Mouse (Mus musculus) NIH3T3 (cell line): ENCODE data around the gene Zfp988.
"Not testable (repeated sequence)": the region's sequence is repeated elsewhere in the genome, so short reads cannot be mapped to it uniquely, and the experiment has no call there.

Source experiments
- DNase-seq: peaks from one replicate; pipeline ENCODE4 v3.0.0-alpha.2; 2012; ENCODE audit warnings: low read depth

Gene Zfp988

DNA sequence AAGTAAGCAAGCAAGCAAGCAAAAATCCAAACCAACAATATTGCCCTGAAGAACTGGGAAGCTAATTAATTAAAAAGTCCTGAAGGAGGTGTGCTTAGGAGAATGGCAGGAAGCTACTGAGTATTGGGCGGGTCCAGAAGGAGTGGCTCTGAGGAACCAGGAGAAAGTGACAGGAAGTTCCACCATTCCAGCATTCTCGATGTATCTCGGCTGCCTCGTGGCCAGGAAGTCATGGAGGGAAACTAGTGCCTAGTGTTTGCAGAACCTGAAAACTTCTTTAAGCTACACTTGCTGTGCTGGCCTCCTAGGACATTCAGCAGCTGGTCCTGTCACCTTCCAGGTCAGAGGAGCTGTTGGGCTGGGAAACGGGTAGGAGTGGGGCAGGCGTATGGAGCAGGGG, at the start of gene Zfp988:
TSS of gene Zfp988 (plus strand) at position 239 of the 400 bp plus-strand sequence.
- DNase-seq, result not testable (repeated sequence)

DNA sequence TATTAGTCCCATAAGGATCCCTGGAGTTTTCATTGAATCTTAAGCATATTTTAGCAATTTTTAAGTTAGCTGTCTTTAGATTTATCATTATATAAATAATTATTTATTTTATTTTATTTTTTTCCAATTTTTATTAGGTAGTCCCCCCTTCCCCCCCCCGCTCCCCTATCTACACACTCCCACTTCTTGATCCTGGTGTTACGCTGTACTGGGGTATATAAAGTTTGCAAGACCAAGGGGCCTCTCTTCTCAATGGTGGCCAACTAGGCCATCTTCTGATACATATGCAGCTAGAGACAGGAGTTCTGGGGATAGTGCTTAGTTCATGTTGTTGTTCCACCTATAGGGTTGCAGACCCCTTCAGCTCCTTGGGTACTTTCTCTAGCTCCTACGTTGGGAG, 42.8 kb upstream of the Zfp988 start:
- DNase-seq, result not testable (repeated sequence)

DNA sequence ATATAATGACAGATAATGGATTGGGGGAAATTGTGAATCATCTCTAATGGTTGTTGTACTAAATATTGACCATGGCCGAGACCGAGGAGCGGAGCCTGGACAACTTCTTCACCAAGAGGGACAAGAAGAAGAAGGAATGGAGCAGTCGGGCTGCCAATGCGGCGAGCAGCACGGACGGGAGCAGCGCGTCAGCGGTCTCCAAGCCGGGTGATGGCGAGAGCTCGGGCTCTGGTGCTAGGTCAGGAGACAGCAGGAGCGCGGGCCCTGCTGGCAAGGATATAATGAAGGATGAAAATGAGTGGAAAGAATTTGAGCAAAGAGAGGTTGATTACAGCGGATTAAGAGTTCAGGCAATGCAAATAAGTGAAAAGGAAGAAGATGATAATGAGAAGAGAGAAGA, 38.2 kb upstream of the Zfp988 start:
- not testable (repeated sequence) for DNase-seq

DNA sequence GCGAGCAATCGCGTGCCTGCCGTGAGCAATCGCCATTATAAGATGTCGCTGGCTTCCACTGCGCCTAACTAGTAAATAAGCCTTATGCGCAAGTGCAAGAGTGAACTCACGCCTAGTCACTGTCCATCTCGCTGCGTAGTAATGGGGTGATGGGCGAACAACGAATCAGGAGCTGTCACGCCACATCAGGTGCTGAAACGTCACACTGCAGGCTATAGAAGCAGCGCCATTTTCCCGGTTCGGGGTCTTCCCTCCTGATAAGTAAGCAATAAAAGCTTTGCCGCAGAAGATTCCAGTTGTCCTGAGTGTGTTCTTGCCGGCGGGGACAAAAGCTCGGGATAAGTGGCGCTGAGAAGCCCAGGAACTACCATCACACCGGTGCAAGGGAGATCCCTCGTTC, 36.7 kb upstream of the Zfp988 start:
- DNase-seq, result not testable (repeated sequence)

DNA sequence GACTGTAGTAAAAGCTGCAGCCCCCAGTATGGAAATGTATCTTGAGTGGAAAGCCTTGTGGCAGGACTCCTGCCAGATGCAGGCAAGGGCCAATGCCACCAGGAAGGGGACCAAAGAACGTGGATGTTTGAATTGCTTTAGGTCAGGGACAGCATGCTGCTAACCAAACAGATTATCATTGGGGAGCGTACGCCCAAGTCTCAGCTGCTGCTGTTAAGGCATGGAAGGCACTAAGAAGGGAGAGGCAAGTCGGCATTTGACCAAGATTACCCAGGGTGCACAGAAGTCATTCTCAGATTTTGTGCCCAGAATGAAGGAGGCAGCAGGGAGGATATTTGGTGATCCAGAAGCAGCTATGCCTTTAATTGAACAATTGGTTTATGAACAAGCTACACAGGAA, 35.4 kb upstream of the Zfp988 start:
- DNase-seq, result not testable (repeated sequence)

DNA sequence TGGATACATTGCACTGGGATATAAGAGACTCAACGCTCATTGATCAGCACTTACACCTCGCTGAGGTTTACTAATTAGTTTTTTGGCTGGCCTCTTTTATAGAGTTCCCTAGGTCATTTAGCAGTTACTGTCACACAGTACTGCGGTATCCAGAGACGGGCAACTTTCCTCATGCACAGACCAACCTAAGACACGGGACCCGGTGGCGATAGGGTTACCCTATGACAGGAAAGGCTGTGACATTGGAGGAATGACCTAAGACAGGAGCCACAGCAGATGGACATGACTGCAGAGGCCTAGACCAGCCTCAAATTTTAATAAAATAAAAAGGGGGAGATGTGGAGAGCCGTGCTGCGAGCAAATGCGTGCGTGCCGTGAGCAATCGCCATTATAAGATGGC, 33.9 kb upstream of the Zfp988 start:
- not testable (repeated sequence) for DNase-seq

DNA sequence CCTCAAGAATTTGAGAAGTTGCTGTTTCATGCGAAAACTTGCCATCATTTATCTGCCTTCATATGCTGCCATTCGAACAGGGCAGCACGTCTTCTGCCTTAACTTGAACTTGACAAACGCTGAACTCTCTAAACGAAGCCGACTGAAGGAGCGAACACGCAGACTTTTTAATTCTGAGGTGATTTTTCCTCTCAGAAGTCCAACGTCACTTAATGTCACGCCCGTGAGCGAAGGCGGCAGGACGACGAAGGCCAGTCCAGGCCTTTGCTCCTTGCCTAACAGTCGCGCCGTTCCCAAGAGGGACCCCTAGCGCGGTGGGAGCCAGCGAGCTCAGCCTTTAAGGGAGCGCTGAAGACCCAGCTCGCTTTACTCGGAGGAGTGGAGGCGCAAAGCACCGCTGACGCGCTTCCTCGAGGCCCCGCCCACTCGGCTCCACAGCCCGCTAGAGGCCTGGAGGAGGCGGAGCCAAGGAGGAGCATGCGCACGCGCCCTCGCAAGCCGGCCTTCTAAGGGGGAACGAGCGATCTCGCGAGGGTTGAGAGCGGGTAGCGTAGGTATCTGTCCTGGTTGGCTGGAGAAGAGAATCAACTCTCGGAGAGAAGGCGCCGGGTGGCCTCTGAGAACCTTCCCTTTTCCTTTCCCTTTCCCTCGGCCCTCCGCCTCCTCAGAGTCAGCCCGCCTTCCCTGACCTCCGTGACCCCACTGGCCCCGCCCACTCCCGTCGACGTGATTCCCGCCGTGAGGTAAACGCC, 30.3 kb upstream of the Zfp988 start:
- DNase-seq, result not testable (repeated sequence)

DNA sequence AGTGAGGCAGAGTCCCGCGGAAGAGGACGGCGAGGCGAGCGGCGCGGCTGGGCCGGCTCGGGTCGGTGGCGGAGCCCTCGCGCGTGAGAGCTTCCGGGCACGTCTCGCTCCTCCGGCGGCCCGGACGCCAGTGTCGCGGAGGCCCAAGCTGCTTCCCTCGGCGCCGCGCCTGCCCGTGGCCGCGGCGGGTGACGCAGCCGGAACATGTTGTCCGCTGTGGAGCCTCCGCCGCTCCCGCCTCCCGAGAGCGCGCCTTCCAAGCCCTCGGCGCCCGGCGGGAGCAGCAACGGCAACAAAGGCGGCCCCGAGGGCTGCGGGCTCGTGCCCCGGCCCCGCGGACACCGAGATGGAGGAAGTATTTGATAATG, 29.7 kb upstream of the Zfp988 start:
- not testable (repeated sequence) for DNase-seq

DNA sequence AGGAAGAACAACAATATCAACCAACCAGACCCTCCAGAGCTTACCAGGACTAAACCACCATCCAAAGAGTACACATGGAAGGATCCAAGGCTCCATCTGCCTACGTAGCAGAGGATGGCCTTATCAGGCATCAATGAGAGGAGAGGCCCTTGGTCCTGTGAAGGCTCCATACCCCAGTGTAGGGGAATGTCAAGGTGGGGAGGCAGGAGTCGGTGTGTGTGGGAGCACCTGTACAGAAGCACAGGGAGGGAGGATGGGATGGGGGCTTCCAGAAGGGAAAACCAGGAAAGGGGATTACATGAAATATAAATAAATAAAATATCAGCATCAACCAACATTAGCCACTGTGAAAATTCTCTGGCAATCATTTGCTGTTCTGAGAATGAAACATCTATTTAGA, 25.1 kb upstream of the Zfp988 start:
- DNase-seq, result not testable (repeated sequence)

DNA sequence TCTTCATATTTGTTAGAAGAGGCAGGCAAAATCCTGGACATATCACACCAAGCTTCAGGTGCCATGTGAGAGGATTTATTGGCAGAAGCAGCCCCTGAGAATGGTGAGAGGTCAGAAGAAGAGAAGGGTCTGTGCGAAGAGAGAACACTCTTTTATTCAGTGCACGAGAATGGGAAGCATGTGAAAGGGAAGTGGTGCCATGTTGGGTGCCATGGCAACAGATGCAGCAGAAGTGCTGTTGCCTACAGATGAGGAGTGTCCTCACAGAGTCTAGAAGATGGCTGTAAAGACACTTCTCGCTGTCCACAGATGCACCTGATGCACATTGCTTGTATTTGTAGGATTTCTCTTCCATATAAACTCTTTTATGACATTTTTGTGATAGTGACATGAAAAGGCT, 6.9 kb upstream of the Zfp988 start:
- not testable (repeated sequence) for DNase-seq

DNA sequence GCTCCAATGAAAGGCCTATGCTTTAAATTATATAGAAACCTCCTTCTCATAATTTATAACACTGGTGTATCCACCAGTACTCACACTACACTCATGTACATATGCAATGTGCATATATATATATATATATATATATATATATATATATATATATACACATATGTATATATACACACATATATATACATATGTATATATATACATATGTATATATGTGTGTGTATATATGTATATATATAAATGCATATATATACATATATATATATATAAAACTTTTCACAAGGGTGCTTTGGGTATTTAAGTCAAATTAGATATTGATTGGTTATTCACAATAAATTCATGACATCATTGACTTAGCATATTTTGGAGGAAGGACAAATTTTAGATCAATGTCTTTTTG, 3.1 kb upstream of the Zfp988 start:
- DNase-seq, result not testable (repeated sequence)

DNA sequence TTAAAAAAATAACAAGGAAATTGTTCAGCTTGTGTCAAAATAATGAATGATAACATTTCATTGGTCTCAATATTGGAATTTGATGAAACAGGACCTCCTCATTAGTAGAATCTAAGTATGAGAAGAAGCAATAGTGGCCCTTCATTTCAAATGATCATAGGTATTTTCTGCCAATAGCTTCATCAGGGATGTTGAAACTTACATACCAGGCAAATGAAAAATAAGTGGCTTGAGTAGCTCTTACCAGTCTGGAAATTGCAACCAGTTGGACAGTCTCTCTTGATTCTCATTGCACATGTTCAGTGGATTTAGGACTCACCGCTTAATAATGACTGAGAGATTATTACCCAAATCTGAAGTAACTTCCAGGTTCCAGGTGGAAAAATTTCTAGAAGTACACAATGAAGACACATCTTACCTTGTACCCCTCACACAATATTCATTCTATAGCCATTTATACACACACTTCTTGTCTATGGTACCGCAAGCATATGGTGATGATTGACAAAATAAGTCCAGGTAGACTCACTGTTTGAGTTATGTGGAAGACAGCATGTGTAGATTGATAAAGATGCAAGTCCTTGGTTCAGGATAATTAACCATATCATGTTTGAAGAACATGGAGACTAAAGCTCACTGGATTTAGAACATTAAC, 29.7 kb downstream of the Zfp988 start:
- DNase-seq, result not testable (repeated sequence)

DNA sequence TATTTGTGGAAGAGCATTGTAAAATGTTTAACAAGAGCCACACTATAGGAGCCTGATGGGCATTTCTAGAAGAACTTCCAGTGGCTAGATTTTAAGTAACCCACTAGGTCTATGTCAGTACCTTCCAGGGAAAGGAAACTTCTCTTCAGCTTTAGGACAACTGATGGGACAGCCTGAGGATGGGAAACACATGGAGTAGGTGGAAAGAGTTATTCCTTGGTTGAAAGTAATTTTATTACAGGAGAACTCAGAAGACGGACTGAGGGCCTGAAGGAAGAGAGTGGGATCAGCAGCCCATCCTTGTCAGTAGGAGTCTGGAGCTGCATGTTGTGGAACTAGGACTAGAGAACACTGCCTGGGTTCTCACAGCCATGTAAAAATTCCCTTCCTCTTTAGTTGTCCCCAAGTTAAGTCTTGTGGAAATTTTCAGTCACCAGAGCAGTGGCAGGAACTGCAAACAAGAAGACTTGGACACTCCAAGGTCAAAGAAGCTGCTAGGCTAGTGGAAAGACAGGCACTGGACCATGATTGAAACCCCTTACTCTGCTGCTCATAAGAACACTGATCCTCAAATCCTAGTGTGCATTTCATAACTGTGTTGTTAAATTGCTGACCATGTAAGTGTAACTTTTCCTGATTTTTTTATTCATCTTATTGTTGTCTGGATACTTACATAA, 30.4 kb downstream of the Zfp988 start:
- DNase-seq, result peak; percentile 10

DNA sequence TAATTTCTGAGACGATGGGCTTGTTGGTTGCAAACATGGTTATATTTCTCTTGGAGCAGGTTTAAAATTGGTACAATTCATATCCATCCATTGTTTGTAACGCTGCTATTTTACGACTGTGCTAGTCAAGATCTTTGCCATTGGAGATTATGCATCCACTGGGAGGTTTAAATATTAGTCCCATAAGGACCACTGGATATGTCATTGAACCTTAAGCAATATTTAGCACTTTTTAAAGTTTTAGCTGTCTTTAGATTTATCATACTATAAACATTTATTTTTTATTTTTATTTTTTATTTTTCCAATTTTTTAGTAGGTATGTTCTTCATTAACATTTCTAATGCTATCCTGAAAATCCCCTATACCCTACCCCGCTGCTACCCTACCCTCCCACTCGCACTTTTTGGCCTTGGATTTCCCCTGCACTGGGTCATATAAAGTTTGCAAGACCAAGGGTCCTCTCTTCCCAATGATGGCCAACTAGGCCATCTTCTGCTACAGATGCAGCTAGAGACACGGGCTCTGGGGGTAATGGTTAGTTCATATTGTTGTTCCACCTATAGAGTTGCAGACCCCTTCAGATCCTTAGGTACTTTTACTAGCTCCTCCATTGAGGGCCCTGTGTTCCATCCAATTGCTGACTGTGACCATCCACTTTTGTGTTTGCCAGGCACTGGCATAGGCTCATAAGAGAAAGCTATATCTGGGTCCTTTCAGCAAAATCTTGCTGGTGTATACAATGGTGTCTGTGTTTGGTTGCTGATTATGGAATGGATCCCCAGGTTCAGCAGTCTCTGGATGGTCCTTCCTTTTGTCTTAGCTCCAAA, 31.1 kb downstream of the Zfp988 start:
- DNase-seq, result peak; percentile 9

DNA sequence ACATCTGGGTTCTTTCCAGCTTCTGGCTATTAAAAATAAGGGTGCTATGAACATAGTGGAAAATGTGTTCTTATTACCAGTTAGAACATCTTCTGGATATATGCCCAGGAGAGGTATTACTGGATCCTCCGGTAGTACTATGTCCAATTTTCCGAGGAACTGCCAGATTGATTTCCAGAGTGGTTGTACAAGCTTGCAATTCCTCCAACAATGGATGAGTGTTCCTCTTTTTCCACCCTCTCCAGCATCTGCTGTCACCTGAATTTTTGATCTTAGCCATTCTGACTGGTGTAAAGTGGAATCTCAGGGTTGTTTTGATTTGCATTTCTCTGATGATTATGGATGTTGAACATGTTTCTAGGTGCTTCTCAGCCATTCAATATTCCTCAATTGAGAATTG, 32.0 kb downstream of the Zfp988 start:
- DNase-seq, result not testable (repeated sequence)

DNA sequence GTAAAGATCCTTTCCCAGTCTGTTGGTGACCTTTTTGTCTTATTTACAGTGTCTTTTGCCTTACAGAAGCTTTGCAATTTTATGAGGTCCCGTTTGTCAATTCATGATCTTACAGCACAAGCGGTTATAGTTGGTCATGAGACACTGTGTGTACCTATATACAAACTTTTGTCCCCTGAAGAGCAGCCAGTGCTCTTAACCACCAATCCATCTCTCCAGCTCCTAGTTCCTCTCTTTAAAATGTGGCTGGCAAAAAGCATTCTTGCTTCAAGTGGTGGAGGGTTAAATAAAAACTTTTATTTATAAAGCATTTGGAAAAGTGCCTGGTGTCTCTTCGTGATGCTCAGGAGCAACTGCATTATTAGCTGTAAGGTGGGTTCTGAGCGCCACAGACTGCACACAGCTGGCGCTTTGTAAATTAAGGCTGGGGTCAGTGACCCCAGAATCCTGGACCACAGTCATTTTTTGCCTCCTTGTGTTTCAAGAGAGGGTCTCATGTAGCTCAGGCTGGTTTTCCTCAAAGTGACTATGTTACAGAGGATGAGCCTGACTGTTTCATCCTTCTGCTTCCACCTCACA, 32.6 kb downstream of the Zfp988 start:
- DNase-seq, result peak; percentile 8

DNA sequence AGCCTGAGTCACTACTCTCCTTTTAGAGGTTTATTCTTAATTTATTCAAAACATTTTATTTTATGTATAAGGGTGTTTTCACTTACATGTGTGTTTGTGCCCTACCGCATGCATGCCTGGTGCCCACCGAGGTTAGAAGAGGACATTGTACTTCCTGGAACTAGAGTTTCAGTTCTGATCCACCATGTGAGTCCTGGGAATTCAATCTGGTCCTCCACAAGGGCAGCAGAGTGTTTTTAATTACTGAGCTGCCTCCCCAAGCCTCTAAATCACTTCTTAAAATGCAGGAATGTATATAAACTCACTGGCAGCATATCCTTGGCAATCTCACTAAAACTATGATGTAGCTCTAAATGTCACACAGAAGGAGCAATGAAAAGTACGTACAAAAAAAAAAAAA, 33.2 kb downstream of the Zfp988 start:
- not testable (repeated sequence) for DNase-seq

DNA sequence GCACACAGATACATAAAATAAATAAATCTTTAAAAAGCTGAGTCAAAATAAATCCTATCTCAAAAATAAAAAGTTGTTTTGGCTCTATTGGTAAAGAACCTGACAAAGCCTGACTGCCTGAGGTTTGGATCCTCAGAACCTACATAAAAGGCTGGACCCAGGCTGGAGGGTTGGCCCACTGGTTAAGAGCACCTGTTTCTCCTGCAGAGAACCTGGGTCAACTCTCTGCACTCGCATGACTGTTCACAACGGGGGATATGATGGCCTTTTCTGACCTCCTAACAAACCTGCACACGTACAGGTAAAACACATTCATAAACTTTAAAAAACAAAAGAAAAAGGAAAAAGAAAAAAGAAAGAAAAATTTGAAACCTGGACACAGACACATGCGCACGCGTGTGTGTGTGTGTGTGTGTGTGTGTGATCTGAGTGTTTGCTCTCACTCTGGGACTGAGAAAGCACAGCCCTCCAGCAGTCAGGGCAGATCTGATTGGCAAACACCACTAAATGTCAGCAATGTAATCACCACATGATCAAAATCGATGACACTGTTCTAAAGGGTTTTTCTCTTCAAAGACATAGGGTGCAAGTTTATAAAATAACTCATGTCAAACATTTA, 34.2 kb downstream of the Zfp988 start:
- not testable (repeated sequence) for DNase-seq

DNA sequence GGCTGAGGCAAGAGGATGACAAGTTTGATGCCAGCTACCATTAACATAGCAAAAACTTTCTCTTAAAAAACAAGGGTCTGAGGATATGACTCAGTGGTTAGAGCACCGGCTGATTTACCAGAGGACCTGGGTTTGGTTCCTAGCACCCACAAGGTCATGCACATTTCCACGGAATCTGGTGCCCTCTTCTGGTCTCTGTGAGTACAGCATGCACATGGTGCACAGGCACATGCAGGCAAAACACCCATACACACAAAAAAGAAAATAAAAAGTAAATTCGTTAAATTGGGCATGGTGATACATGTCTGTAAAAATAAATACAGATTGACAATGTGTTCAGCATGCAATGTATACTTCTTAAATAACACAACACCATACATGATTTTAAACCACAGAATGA, 34.8 kb downstream of the Zfp988 start:
- not testable (repeated sequence) for DNase-seq

DNA sequence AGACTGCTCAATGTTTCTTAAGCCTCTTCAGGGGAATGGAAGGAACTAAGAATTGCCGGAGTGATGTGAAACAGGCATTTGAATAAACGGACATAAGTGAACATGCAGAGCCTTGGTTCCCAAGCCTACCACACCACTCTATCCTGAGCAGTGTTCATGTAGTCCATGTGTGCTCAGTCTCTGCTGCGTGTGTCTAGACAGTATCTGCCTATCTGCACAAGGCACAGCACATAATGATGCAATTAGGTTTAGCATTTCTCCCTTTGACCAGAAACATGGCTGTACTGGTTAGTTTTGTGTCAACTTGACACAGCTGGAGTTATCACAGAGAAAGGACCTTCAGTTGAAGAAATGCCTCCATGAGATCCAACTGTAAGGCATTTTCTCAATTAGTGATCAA, 35.4 kb downstream of the Zfp988 start:
- DNase-seq, result not testable (repeated sequence)
